Mouse (Mus musculus) small intestine, adult 2 months (tissue): ENCODE measurements around the gene Terf2ip. TPM values are rescaled to one million over a fixed set of nuclear protein-coding genes. Genes with fewer than 3 reads are reported as not detected.

Experiments used
- H3K27ac ChIP-seq: fragments of 200-500 bp; 2 replicates; pipeline ENCODE4 v1.5.1; 2012; ENCODE audit warnings: low read depth, low read length, control low read depth, inconsistent platforms; ENCODE audit not compliant: insufficient read depth
- H3K27me3 ChIP-seq: fragments of 200-500 bp; 2 replicates; pipeline ENCODE4 v1.6.1; 2012; ENCODE audit warnings: mild to moderate bottlenecking, moderate library complexity, low read length, inconsistent platforms; ENCODE audit not compliant: control insufficient read depth, insufficient read depth
- H3K36me3 ChIP-seq: fragments of 200-500 bp; 2 replicates; pipeline ENCODE4 v1.6.1; 2012; ENCODE audit warnings: mild to moderate bottlenecking, low read length, control low read depth, inconsistent platforms; ENCODE audit not compliant: control insufficient read depth, insufficient read depth
- H3K4me1 ChIP-seq: fragments of 200-500 bp; 2 replicates; pipeline ENCODE4 v1.6.1; 2012; ENCODE audit warnings: low read length, inconsistent platforms, mixed read lengths; ENCODE audit not compliant: control insufficient read depth, insufficient read depth, insufficient read length
- H3K4me3 ChIP-seq: fragments of 200-500 bp; 2 replicates; pipeline ENCODE4 v1.5.1; 2012; ENCODE audit warnings: low read depth, mild to moderate bottlenecking, control low read depth, inconsistent platforms, low read length, moderate library complexity
- CTCF ChIP-seq: fragments of 200-500 bp; IDR thresholded peaks from 2 replicates; pipeline ENCODE4 v1.5.1; 2012; ENCODE audit warnings: low read depth, mild to moderate bottlenecking, control low read depth, inconsistent platforms, low read length, moderate library complexity, mixed read lengths; ENCODE audit not compliant: insufficient replicate concordance, insufficient read length; ENCODE audit errors: extremely low read depth
- POLR2A ChIP-seq: fragments of 200-500 bp; IDR thresholded peaks from 2 replicates; pipeline ENCODE4 v1.6.1; 2012; ENCODE audit warnings: low read depth, mild to moderate bottlenecking, control low read depth, inconsistent platforms, low read length, moderate library complexity
- WGBS: fragments of 180-500 bp; shearing (Covaris S2); methylation state at CpG from one replicate; pipeline ENCODE4 v1.1.7; 2018; 5-methylcytosine and 5-hydroxymethylcytosine counted together
- polyA plus RNA-seq: library from polyadenylated mRNA; depleted of rRNA; stranded (reverse); fragments of >200 nt; gene quantifications from 2 replicates; pipeline ENCODE4 v1.2.3, GENCODE M21; 2012

Gene Terf2ip
- polyA plus RNA-seq, 1 experiment, result 6.8 TPM

GRCm38 (mm10) chr8:112005601-112006000 lies 5.6 kb upstream of the Terf2ip start:
- Histone ChIP-seq H3K27me3 (no peaks in the 10 kb centered on the region), H3K36me3 (peaks cover 48% of the 10 kb centered on the region), H3K4me3 (no peak overlapping the region), H3K27ac (no peak overlapping the region), H3K4me1 (no peaks in the 10 kb centered on the region)
- WGBS, result 89% methylated on average over 6 of the region's 6 CpGs
- TF ChIP-seq POLR2A (no peak), CTCF (no peak)

GRCm38 (mm10) chr8:112007669-112008068 lies 3.5 kb upstream of the Terf2ip start:
- H3K4me1 ChIP-seq, result no peaks in the 10 kb centered on the region
- no peaks in the 10 kb centered on the region for H3K27me3 ChIP-seq
- WGBS, result 74% methylated on average over 2 of the region's 2 CpGs
- H3K4me3 ChIP-seq, result no peak overlapping the region
- no peak overlapping the region for H3K27ac ChIP-seq
- no peak for TF ChIP-seq CTCF
- TF ChIP-seq POLR2A, result no peak
- peaks cover 27% of the 10 kb centered on the region for H3K36me3 ChIP-seq

- WGBS, result 84% methylated on average over 7 of the region's 7 CpGs
- H3K27me3 ChIP-seq, result no peaks in the 10 kb centered on the region
- no peak overlapping the region for H3K4me3 ChIP-seq
- TF ChIP-seq CTCF (no peak), POLR2A (no peak)
- peaks cover 5% of the 10 kb centered on the region for H3K4me1 ChIP-seq
- peaks cover 13% of the 10 kb centered on the region for H3K36me3 ChIP-seq
- no peak overlapping the region for H3K27ac ChIP-seq
Measured at GRCm38 (mm10) chr8:112009558-112009957, 1.6 kb upstream of the Terf2ip start.

GRCm38 (mm10) chr8:112011816-112012242 lies 631 bp downstream of the Terf2ip start:
- H3K4me1 ChIP-seq, result peaks cover 5% of the 10 kb centered on the region
- H3K27ac ChIP-seq, result peak overlapping the region; percentile 65
- H3K4me3 ChIP-seq, result peak overlapping the region; percentile 88
- WGBS, result under 1% methylated on average over 40 of the region's 40 CpGs
- no peaks in the 10 kb centered on the region for H3K27me3 ChIP-seq
- peaks cover 5% of the 10 kb centered on the region; the same call in 1 of the 2 replicates for H3K36me3 ChIP-seq
- TF ChIP-seq CTCF (no peak), POLR2A (no peak)

GRCm38 (mm10) chr8:112014936-112015335 lies 3.7 kb downstream of the Terf2ip start, which contains the start of gene Gm6793:
Gene Gm6793 (minus strand): TSS chr8:112015036.
- no peak for TF ChIP-seq POLR2A
- no peak for TF ChIP-seq CTCF
- no peak within 1 kb of the TSS for H3K27ac ChIP-seq
- peaks cover 5% of the 10 kb centered on the region for H3K4me1 ChIP-seq
- H3K4me3 ChIP-seq, result no peak within 1 kb of the TSS
- H3K27me3 ChIP-seq, result no peaks in the 10 kb centered on the region
- 94% methylated on average over 11 of the region's 11 CpGs for WGBS
- peaks cover 18% of the 10 kb centered on the region for H3K36me3 ChIP-seq

- Histone ChIP-seq H3K4me1 (no peaks in the 10 kb centered on the region), H3K27ac (no peak overlapping the region), H3K4me3 (no peak overlapping the region), H3K27me3 (no peaks in the 10 kb centered on the region), H3K36me3 (no peaks in the 10 kb centered on the region)
- WGBS, result 69% methylated on average over 7 of the region's 7 CpGs
- TF ChIP-seq POLR2A (no peak), CTCF (no peak)
Measured at GRCm38 (mm10) chr8:112029455-112029854, 18.3 kb downstream of the Terf2ip start.

- 53% methylated on average over 6 of the region's 6 CpGs for WGBS
- Histone ChIP-seq H3K4me1 (no peaks in the 10 kb centered on the region), H3K36me3 (no peaks in the 10 kb centered on the region), H3K27ac (no peak overlapping the region), H3K4me3 (no peak overlapping the region), H3K27me3 (no peaks in the 10 kb centered on the region)
- no peak for TF ChIP-seq CTCF
Measured at GRCm38 (mm10) chr8:112030663-112031062, 19.5 kb downstream of the Terf2ip start.
